Mouse (Mus musculus): ENCODE results near the gene Fut1. TPM values are rescaled to one million over a fixed set of nuclear protein-coding genes. Genes with fewer than 3 reads are reported as not detected.
A peak's percentile ranks its signal among the peaks of the same experiment; 100 is the strongest.

Fut1 gene
- polyA plus RNA-seq, 1 experiment, result 3.9 TPM

DNA sequence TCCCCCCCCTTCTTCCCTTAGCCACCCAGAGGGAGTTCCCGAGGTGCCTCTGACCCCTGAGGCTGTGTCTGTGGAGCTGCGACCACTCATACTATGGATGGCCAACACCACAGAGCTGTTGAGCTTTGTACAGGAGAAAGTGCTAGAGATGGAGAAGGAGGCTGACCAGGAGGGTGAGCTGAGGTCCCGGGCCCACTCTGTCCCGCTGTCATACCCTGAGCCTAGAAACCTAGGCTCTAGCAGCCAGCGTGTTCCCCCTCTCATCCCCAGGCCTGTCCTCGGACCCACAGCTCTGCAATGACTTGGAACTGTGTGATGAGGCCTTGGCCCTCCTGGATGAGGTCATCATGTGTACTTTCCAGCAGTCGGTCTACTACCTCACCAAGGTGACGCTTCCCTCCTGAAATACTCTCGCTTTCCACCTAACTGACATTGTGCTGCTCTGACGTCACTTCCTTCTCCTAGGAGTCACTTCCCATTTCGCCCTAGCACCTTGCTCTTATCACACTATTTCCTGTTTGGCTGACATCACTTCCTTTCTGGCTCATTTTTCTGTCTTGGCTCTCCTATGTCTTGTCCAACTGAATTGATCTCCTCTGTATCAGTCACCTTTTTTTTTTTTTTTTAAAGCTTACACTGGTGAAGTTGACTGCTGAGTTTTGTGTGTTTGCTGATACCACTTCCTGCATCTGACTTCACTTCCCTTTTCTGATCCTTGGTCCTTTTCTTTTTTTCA lies 18.0 kb downstream of the Fut1 start:
- no peak overlapping the region for H3K4me3 ChIP-seq (ENCODE audit: low read depth, low read length)
- no peaks in the 10 kb centered on the region for H3K36me3 ChIP-seq (ENCODE audit: control insufficient read depth, insufficient read depth, low read length, poor library complexity, severe bottlenecking)
- TF ChIP-seq POLR2A (IDR thresholded peaks at IDR 0.05; ENCODE audit: insufficient read depth, low read length) (no peak), EP300 (IDR thresholded peaks at IDR 0.05; ENCODE audit: insufficient read depth, low read depth, low read length) (no peak), CTCF (IDR thresholded peaks at IDR 0.05; ENCODE audit: low read depth, low read length) (no peak)
- H3K27ac ChIP-seq (ENCODE audit: insufficient read depth, low read length), result no peak overlapping the region
- H3K9me3 ChIP-seq (replicated peaks; ENCODE audit: control insufficient read depth, insufficient read depth, low read length, poor library complexity, severe bottlenecking), result no peaks in the 10 kb centered on the region
- peaks cover 5% of the 10 kb centered on the region for H3K4me1 ChIP-seq (ENCODE audit: control insufficient read depth, insufficient read depth, low read length)
- H3K9ac ChIP-seq (ENCODE audit: low read depth, poor library complexity, severe bottlenecking), result no peak overlapping the region
- H3K27me3 ChIP-seq (ENCODE audit: control insufficient read depth, insufficient read depth, low read length, poor library complexity, severe bottlenecking), result no peaks in the 10 kb centered on the region

DNA sequence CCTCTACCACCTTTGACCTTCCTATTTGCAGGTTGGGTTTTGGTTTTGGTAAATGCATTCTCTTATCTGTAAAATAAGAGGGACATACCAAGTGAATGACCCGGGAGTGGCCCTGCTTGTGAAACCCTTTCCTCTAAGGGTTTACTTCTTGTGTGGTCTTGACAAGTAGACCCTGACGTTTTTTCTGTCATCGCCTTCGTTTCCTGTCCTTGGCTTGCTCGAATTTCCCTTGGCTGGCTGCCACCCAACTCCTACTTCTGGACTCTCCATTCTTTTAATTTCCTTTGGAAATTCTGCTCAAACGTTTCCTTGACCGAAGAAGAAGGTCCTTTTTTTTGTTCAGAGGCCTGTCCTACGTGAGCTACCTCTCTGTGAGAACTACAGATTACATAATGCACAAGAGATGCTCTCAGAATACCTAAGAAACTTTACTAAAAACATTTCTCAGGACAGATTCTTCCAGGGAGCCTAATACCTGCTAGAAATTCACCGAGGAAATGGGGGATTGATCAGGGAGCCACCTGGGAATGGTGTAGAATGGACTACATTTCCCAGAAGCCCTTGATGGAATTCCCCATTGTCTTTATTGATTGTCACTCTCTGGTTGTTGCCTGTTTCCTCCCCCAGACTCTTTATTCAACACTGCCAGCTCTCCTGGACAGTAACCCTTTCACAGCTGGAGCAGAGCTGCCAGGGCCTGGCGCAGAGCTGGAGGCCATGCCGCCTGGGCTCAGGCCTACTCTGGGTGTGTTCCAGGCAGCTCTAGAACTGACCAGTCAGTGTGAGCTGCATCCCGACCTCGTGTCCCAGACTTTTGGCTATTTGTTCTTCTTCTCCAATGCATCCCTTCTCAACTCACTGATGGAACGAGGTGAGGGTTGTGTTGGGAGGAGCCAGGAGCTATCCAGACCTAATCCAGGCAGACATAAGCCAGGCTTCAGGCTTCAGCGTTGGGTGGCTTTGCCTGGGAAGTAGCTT lies 18.9 kb downstream of the Fut1 start:
- no peak overlapping the region for H3K27ac ChIP-seq (ENCODE audit: insufficient read depth, low read length)

DNA sequence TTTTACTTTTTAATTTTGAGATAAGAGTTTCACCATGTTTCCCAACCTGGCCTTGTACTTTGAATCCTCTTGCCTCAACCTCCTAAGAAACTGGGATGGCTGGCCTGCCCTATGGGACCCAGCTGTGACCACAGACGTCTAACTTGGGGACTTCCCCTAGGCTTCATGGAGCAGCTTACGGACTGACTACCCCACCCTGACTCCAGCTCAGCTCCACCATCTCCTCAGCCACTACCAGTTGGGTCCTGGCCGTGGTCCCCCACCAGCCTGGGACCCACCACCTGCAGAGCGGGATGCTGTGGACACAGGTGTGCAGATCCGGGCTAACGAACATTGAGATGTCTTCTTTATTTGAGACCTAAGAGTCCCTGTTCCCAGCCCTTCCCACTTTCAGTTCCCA lies 20.6 kb downstream of the Fut1 start:
- Histone ChIP-seq H3K4me1 (ENCODE audit: control insufficient read depth, insufficient read depth, low read length) (no peaks in the 10 kb centered on the region), H3K27me3 (ENCODE audit: control insufficient read depth, insufficient read depth, low read length, poor library complexity, severe bottlenecking) (no peaks in the 10 kb centered on the region), H3K36me3 (ENCODE audit: control insufficient read depth, insufficient read depth, low read length, poor library complexity, severe bottlenecking) (no peaks in the 10 kb centered on the region), H3K27ac (ENCODE audit: insufficient read depth, low read length) (no peak overlapping the region), H3K9ac (ENCODE audit: low read depth, poor library complexity, severe bottlenecking) (no peak overlapping the region), H3K4me3 (ENCODE audit: low read depth, low read length) (no peak overlapping the region), H3K9me3 (replicated peaks; ENCODE audit: control insufficient read depth, insufficient read depth, low read length, poor library complexity, severe bottlenecking) (no peaks in the 10 kb centered on the region)
- TF ChIP-seq CTCF (IDR thresholded peaks at IDR 0.05; ENCODE audit: low read depth, low read length), result no peak
- TF ChIP-seq POLR2A (IDR thresholded peaks at IDR 0.05; ENCODE audit: insufficient read depth, low read length), result no peak
- TF ChIP-seq EP300 (IDR thresholded peaks at IDR 0.05; ENCODE audit: insufficient read depth, low read depth, low read length), result no peak

More for the DNA sequence above, 18.9 kb downstream of the Fut1 start:
- no peak for TF ChIP-seq POLR2A (IDR thresholded peaks at IDR 0.05; ENCODE audit: insufficient read depth, low read length)
- TF ChIP-seq CTCF (IDR thresholded peaks at IDR 0.05; ENCODE audit: low read depth, low read length), result no peak
- no peak for TF ChIP-seq EP300 (IDR thresholded peaks at IDR 0.05; ENCODE audit: insufficient read depth, low read depth, low read length)
- Histone ChIP-seq H3K9ac (ENCODE audit: low read depth, poor library complexity, severe bottlenecking) (no peak overlapping the region), H3K27me3 (ENCODE audit: control insufficient read depth, insufficient read depth, low read length, poor library complexity, severe bottlenecking) (no peaks in the 10 kb centered on the region), H3K4me1 (ENCODE audit: control insufficient read depth, insufficient read depth, low read length) (peaks cover 5% of the 10 kb centered on the region), H3K4me3 (ENCODE audit: low read depth, low read length) (no peak overlapping the region), H3K9me3 (replicated peaks; ENCODE audit: control insufficient read depth, insufficient read depth, low read length, poor library complexity, severe bottlenecking) (no peaks in the 10 kb centered on the region), H3K36me3 (ENCODE audit: control insufficient read depth, insufficient read depth, low read length, poor library complexity, severe bottlenecking) (no peaks in the 10 kb centered on the region)

DNA sequence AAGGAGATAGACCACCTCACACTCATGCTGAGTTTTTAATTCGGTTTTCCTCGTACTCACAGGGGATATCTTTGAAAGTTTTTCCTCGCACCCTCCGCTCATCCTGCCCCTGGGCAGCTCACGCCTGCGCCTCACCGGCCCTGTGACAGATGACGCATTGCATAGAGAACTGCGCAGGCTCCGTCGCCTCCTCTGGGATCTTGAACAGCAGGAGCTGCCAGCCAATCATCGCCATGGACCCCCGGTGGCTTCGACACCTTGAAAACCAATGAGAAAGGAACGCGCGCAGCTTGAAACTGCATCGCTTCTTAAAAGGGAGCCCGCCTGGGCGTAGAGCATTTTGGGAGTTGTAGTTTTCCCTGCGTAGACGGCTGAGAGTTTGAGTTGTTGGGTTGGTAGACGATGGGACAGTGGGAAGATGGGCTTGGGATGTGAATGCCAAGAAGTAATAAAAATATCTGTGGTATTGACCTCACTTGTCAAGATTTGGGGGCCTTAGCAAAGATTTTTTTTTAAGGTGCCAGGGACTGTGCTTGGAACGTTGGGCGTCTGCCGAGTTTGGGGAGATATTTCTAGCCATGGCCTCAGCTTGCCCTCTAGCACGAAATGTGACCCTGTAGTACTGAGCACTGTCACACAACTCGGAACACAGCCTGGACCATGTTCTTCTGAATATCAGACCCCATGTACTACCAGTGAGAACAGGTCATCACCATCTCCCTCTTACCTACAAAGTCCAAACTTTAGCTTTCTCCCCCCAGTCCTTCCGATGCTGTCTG lies 21.7 kb downstream of the Fut1 start:
- no peak overlapping the region; the same call in 1 of the 2 replicates for H3K4me3 ChIP-seq (ENCODE audit: low read depth, low read length)
- peak overlapping the region; percentile 20; the same call in 1 of the 2 replicates for H3K9ac ChIP-seq (ENCODE audit: low read depth, poor library complexity, severe bottlenecking)
- H3K27me3 ChIP-seq (ENCODE audit: control insufficient read depth, insufficient read depth, low read length, poor library complexity, severe bottlenecking), result no peaks in the 10 kb centered on the region
- H3K36me3 ChIP-seq (ENCODE audit: control insufficient read depth, insufficient read depth, low read length, poor library complexity, severe bottlenecking), result no peaks in the 10 kb centered on the region
- TF ChIP-seq CTCF (IDR thresholded peaks at IDR 0.05; ENCODE audit: low read depth, low read length) (no peak), EP300 (IDR thresholded peaks at IDR 0.05; ENCODE audit: insufficient read depth, low read depth, low read length) (peak; percentile 46; the same call in 1 of the 2 replicates), POLR2A (IDR thresholded peaks at IDR 0.05; ENCODE audit: insufficient read depth, low read length) (peak; percentile 50)
- no peaks in the 10 kb centered on the region for H3K9me3 ChIP-seq (replicated peaks; ENCODE audit: control insufficient read depth, insufficient read depth, low read length, poor library complexity, severe bottlenecking)
- H3K4me1 ChIP-seq (ENCODE audit: control insufficient read depth, insufficient read depth, low read length), result no peaks in the 10 kb centered on the region
- H3K27ac ChIP-seq (ENCODE audit: insufficient read depth, low read length), result no peak overlapping the region

DNA sequence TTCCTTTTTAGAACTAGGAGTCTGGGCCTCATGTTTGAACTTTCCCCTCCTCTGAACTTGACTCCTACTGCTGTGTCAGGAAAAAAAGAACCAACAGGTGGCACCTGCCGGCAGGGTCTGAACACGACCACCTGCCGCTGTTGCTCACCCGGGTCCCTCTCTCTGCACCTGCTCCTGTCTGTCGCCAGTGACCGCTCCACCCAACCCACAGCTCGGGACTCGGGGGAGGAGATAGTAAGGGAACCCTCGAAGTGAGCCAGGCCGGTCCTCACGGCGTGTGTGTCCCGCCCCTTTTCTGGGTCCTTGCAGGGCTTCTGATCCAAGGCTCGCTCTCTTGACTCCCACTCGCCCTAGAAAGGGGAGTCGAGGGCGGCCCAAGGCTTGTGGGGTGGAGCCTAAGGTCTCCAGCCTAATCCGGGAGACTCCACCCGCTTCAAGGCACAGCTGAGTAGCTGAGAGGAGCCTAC lies 22.5 kb downstream of the Fut1 start, which contains the start of gene Mamstr:
Gene Mamstr, plus strand, starts transcription at position 417 of the 467 bp plus-strand sequence.
- TF ChIP-seq POLR2A (IDR thresholded peaks at IDR 0.05; ENCODE audit: insufficient read depth, low read length) (no peak), CTCF (IDR thresholded peaks at IDR 0.05; ENCODE audit: low read depth, low read length) (no peak), EP300 (IDR thresholded peaks at IDR 0.05; ENCODE audit: insufficient read depth, low read depth, low read length) (no peak)
- no peaks in the 10 kb centered on the region for H3K36me3 ChIP-seq (ENCODE audit: control insufficient read depth, insufficient read depth, low read length, poor library complexity, severe bottlenecking)
- H3K9me3 ChIP-seq (replicated peaks; ENCODE audit: control insufficient read depth, insufficient read depth, low read length, poor library complexity, severe bottlenecking), result no peaks in the 10 kb centered on the region
- no peaks in the 10 kb centered on the region for H3K4me1 ChIP-seq (ENCODE audit: control insufficient read depth, insufficient read depth, low read length)
- peak within 1 kb of the TSS; percentile 20; the same call in 1 of the 2 replicates for H3K9ac ChIP-seq (ENCODE audit: low read depth, poor library complexity, severe bottlenecking)
- no peak within 1 kb of the TSS for H3K27ac ChIP-seq (ENCODE audit: insufficient read depth, low read length)
- no peaks in the 10 kb centered on the region for H3K27me3 ChIP-seq (ENCODE audit: control insufficient read depth, insufficient read depth, low read length, poor library complexity, severe bottlenecking)
- peak within 1 kb of the TSS; percentile 8; the same call in 1 of the 2 replicates for H3K4me3 ChIP-seq (ENCODE audit: low read depth, low read length)

Measured in ES-Bruce4 (cell line).